Mouse (Mus musculus) brain, embryonic 14.5 days (tissue): ENCODE results near the gene Stat2. TPM values are rescaled to one million over a fixed set of nuclear protein-coding genes. Genes with fewer than 3 reads are reported as not detected.

Experiments
- DNase-seq: peaks from one replicate; pipeline ENCODE4 v3.0.0-alpha.2; 2011; ENCODE audit warnings: low read depth
- CTCF ChIP-seq: fragments of 200-500 bp; IDR thresholded peaks from 2 replicates; pipeline ENCODE4 v1.5.1; 2012; ENCODE audit warnings: inconsistent platforms, mild to moderate bottlenecking, moderate library complexity, borderline replicate concordance; ENCODE audit not compliant: insufficient read depth, insufficient read length; ENCODE audit errors: extremely low read depth
- POLR2A ChIP-seq: fragments of 200-500 bp; IDR thresholded peaks from 2 replicates; pipeline ENCODE4 v1.6.1; 2012; ENCODE audit warnings: mild to moderate bottlenecking, inconsistent platforms, borderline replicate concordance; ENCODE audit not compliant: poor library complexity, insufficient read depth, insufficient read length, severe bottlenecking; ENCODE audit errors: extremely low read depth
- polyA plus RNA-seq: library from polyadenylated mRNA; depleted of rRNA; stranded (reverse); fragments of >200 nt; gene quantifications from 2 replicates; pipeline ENCODE4 v1.2.3, GENCODE M21; 2012; rRNA removed

The Stat2 gene
- polyA plus RNA-seq = 26.4 and 27.7 TPM in 2 replicates

GRCm38 (mm10) chr10:128270287-128270841, at the start of gene Stat2:
Stat2 (plus strand) TSS chr10:128270559.
- TF ChIP-seq POLR2A (0 out of 2 replicates have a peak, but pooled peaks have one; percentile 45), CTCF (no peak)
- DNase-seq = peak; percentile 99

GRCm38 (mm10) chr10:128221533-128222286, 48.6 kb upstream of the Stat2 start:
- DNase-seq = no peak

GRCm38 (mm10) chr10:128225064-128225463, 45.3 kb upstream of the Stat2 start:
- TF ChIP-seq CTCF (no peak), POLR2A (no peak)
- no peak for DNase-seq

More at GRCm38 (mm10) chr10:128221533-128222286, 48.6 kb upstream of the Stat2 start:
- no peak for TF ChIP-seq POLR2A
- TF ChIP-seq CTCF = no peak

- no peak for DNase-seq
Measured at GRCm38 (mm10) chr10:128225538-128225937, 44.8 kb upstream of the Stat2 start, which contains the start of gene Mip. Mip (plus strand) TSS chr10:128225838.

GRCm38 (mm10) chr10:128227592-128227991, 42.8 kb upstream of the Stat2 start:
- TF ChIP-seq CTCF = no peak
- no peak for TF ChIP-seq POLR2A

More at GRCm38 (mm10) chr10:128225538-128225937, 44.8 kb upstream of the Stat2 start, which contains the start of gene Mip:
- TF ChIP-seq POLR2A (no peak), CTCF (no peak)

GRCm38 (mm10) chr10:128228009-128228408, 42.4 kb upstream of the Stat2 start:
- TF ChIP-seq POLR2A (no peak), CTCF (no peak)
- no peak for DNase-seq

More at GRCm38 (mm10) chr10:128227592-128227991, 42.8 kb upstream of the Stat2 start:
- DNase-seq = no peak

- TF ChIP-seq POLR2A = no peak
- no peak for TF ChIP-seq CTCF
Measured at GRCm38 (mm10) chr10:128230582-128230981, 39.8 kb upstream of the Stat2 start.

GRCm38 (mm10) chr10:128231146-128231545, 39.2 kb upstream of the Stat2 start:
- no peak for TF ChIP-seq POLR2A
- DNase-seq = no peak

More at GRCm38 (mm10) chr10:128230582-128230981, 39.8 kb upstream of the Stat2 start:
- no peak for DNase-seq

- peak; percentile 88 for DNase-seq
- peak; percentile 79 for TF ChIP-seq POLR2A
- TF ChIP-seq CTCF = no peak
Measured at GRCm38 (mm10) chr10:128231697-128232419, 38.5 kb upstream of the Stat2 start, which contains the start of gene Timeless. Timeless (plus strand) TSS chr10:128232065.

GRCm38 (mm10) chr10:128232420-128232985, 37.9 kb upstream of the Stat2 start:
- TF ChIP-seq POLR2A (no peak), CTCF (peak; percentile 68; the same call in 1 of the 2 replicates)
- peak; percentile 91 for DNase-seq

- no peak for DNase-seq
- TF ChIP-seq CTCF (no peak), POLR2A (no peak)
Measured at GRCm38 (mm10) chr10:128236321-128236720, 34.0 kb upstream of the Stat2 start.
